Mouse (Mus musculus) embryonic facial prominence, embryonic 14.5 days (tissue): ENCODE measurements around the gene Pcid2. TPM values are rescaled to one million over a fixed set of nuclear protein-coding genes. Genes with fewer than 3 reads are reported as not detected.
A peak's percentile ranks its signal among the peaks of the same experiment; 100 is the strongest.
"Not testable (repeated sequence)": the region's sequence is repeated elsewhere in the genome, so short reads cannot be mapped to it uniquely, and the experiment has no call there.

Experiments used
- ATAC-seq: fragments of 200-750 bp; cut with Nextera tagmentation; 2 replicates; pipeline ENCODE4 v1.8.0; 2017; ENCODE audit warnings: low read depth, moderate number of reproducible peaks, moderate TSS enrichment
- DNase-seq: peaks from one replicate; pipeline ENCODE4 v3.0.0-alpha.2; 2015; ENCODE audit warnings: low spot score
- H3K27ac ChIP-seq: fragments of 300-500 bp; sonication (generic); replicated peaks from 2 replicates; pipeline ENCODE4 v1.5.1; 2014; ENCODE audit warnings: low read depth, mild to moderate bottlenecking, low read length, moderate library complexity
- H3K27me3 ChIP-seq: fragments of 300-500 bp; sonication (generic); replicated peaks from 2 replicates; pipeline ENCODE4 v1.6.1; 2014; ENCODE audit warnings: low read length; ENCODE audit not compliant: control insufficient read depth, insufficient read depth
- H3K36me3 ChIP-seq: fragments of 300-500 bp; sonication (generic); 2 replicates; pipeline ENCODE4 v1.6.1; 2014; ENCODE audit warnings: low read length, mixed read lengths; ENCODE audit not compliant: control insufficient read depth, insufficient read depth
- H3K4me1 ChIP-seq: fragments of 300-500 bp; sonication (generic); 2 replicates; pipeline ENCODE4 v1.6.1; 2014; ENCODE audit warnings: antibody characterized with exemption, low read length; ENCODE audit not compliant: control insufficient read depth, insufficient read depth
- H3K4me2 ChIP-seq: fragments of 300-500 bp; sonication (generic); 2 replicates; pipeline ENCODE4 v1.6.1; 2014; ENCODE audit warnings: low read depth, mild to moderate bottlenecking, low read length, moderate library complexity, mixed read lengths
- H3K4me3 ChIP-seq: fragments of 300-500 bp; sonication (generic); 2 replicates; pipeline ENCODE4 v1.5.1; 2014; ENCODE audit warnings: low read depth, mild to moderate bottlenecking, low read length
- H3K9ac ChIP-seq: fragments of 300-500 bp; sonication (generic); 2 replicates; pipeline ENCODE4 v1.6.1; 2014; ENCODE audit warnings: low read depth, mild to moderate bottlenecking, low read length, moderate library complexity, mixed read lengths
- H3K9me3 ChIP-seq: fragments of 300-500 bp; sonication (generic); 2 replicates; pipeline ENCODE4 v1.6.1; 2016; ENCODE audit warnings: low read length; ENCODE audit not compliant: control insufficient read depth
- WGBS: fragments of 180-500 bp; shearing (Covaris S2); extraction: QIAGEN DNeasy Blood & Tissue Kit; methylation state at CpG from one replicate; pipeline ENCODE4 v1.1.7; 2014; 5-methylcytosine and 5-hydroxymethylcytosine counted together
- polyA plus RNA-seq: library from polyadenylated mRNA; unstranded; fragments of >200 nt; fragmentation: Nextera tagmentation; extraction: Ambion mirVana; gene quantifications from 2 replicates; pipeline ENCODE4 v1.2.1, GENCODE M21; 2014

Pcid2 gene
- 32.6 and 34.7 TPM in 2 replicates for polyA plus RNA-seq

DNA sequence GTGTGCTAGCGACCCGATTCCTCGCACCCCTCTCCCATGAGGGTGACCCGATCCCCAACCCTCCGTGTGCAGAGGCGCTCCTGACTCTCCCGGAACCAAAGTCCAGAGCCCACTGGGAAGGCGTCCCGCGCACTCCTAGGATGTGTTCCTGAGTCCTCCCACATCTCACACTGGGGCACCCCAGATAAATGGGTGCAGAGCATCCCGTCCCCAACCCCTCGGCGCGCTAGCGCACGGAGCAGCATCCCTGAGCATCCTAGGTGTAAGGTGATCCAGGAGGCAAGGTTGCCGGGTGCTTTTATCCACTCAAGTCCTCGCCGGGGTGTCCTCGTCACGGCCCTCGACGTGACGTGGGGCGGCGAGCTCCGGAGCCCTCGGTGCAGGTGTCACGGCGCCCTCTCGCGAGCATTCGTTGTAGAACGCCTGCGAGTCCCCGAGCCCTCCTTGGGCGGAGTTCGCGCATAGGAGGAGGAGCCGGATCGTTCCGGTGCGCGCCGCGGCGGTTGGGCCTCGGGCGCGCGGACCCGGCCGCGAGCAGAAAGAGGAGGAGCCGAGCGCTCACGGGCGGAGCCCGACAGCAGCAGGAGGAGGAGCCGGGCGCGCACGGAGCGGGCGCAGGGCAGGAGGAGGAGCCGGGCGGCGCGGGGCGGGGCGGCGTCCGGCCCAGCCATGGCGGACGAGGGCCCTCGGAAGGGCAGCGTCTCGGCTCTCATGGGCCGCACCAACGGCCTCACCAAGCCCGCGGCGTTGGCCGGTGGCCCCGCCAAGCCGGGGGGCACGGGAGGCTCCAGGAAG is at the start of gene Pcid2, which contains the start of gene Cul4a:
TSS of gene Pcid2 (minus strand) at position 373 of the 795 bp plus-strand sequence.
TSS of gene Cul4a (plus strand) at position 535 of the 795 bp plus-strand sequence.
- WGBS = under 1% methylated on average over 41 of the region's 87 CpGs
- H3K9ac ChIP-seq = peak within 1 kb of the TSS; percentile 97
- peak within 1 kb of the TSS; percentile 85 for H3K4me2 ChIP-seq
- peak; percentile 94 for ATAC-seq
- H3K27ac ChIP-seq = peak within 1 kb of the TSS; percentile 91
- peak within 1 kb of the TSS; percentile 93 for H3K4me3 ChIP-seq
- peaks cover 5% of the 10 kb centered on the region for H3K36me3 ChIP-seq
- no peaks in the 10 kb centered on the region for H3K9me3 ChIP-seq
- DNase-seq = peak; percentile 99
- peaks cover 13% of the 10 kb centered on the region; the same call in 1 of the 2 replicates for H3K4me1 ChIP-seq
- no peaks in the 10 kb centered on the region for H3K27me3 ChIP-seq

DNA sequence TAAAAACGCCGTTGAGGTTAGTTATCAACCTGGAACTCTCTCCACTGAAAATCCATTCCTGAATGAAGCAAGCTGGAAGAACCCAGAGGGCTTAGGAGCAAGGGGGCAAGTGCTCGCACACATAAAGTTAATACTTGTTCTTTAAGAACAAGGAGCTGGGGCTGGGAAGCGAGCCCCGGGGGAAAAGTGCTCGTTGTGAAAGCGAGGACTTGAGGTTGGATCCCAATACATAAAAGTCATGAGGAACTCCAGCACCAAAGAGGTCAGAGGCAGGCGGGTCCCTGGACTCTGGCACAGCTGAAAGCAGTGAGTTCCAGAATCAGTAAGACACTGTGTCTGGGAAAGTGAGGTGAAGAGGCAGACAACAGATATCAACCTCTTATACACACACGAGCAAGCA is 48.8 kb upstream of the Pcid2 start:
- peaks cover 4% of the 10 kb centered on the region for H3K36me3 ChIP-seq
- H3K27ac ChIP-seq = no peak overlapping the region
- ATAC-seq (no peak), DNase-seq (no peak)
- 69% methylated on average over 9 of the region's 9 CpGs for WGBS
- no peak overlapping the region for H3K4me3 ChIP-seq
- H3K9ac ChIP-seq = no peak overlapping the region
- peaks cover 5% of the 10 kb centered on the region for H3K4me1 ChIP-seq
- no peak overlapping the region for H3K4me2 ChIP-seq
- no peaks in the 10 kb centered on the region for H3K9me3 ChIP-seq
- H3K27me3 ChIP-seq = no peaks in the 10 kb centered on the region

DNA sequence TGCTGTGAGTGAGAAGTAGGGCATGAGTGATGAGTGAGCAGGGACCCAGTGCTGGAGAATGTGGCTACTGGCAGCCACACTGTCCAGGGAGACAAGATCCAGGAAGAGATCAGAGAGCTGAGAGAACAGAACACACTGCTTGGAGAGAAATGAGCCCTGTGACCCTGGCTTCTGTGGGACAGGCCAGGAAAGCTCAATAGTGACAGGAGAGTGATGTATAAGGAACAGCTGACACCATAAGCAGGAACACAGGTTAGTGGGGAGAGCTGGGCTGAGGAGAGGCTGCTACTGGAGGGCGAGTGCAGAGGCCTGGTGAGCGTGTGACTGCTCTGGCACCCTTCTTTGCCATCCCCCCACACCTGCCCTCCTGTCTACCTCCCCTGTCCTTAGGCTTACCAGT is 45.7 kb upstream of the Pcid2 start:
- Histone ChIP-seq H3K27me3 (no peaks in the 10 kb centered on the region), H3K4me2 (no peak overlapping the region), H3K4me1 (no peaks in the 10 kb centered on the region), H3K27ac (no peak overlapping the region), H3K9me3 (no peaks in the 10 kb centered on the region), H3K9ac (no peak overlapping the region), H3K4me3 (no peak overlapping the region), H3K36me3 (peaks cover 30% of the 10 kb centered on the region)
- no peak for ATAC-seq
- no peak for DNase-seq
- 70% methylated on average over 2 of the region's 2 CpGs for WGBS

DNA sequence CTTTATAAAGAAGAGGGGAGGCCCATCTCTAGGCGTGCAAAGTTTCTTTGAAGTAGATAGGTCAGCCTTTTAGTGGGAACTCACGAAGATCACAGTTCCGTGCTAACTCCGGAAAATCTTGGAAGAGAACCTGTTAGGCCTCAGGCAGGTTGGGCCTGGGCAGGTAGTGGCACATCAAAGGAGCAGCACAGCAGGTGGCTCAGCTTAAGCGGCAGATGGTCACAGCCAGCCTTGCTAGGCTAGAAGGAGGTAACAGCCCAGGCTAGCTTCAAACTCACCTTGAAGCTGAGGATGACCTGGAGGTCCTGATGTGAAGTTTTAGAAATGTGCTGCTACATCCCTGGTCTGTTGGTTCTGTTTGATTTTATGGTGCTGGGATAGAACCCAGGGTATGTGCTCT is 44.6 kb upstream of the Pcid2 start:
- DNase-seq = no peak
- Histone ChIP-seq H3K27me3 (no peaks in the 10 kb centered on the region), H3K9me3 (no peaks in the 10 kb centered on the region), H3K4me1 (no peaks in the 10 kb centered on the region), H3K9ac (no peak overlapping the region), H3K27ac (no peak overlapping the region), H3K4me2 (no peak overlapping the region), H3K4me3 (no peak overlapping the region), H3K36me3 (peaks cover 41% of the 10 kb centered on the region)
- ATAC-seq = no peak
- WGBS = 49% methylated on average over 5 of the region's 5 CpGs

DNA sequence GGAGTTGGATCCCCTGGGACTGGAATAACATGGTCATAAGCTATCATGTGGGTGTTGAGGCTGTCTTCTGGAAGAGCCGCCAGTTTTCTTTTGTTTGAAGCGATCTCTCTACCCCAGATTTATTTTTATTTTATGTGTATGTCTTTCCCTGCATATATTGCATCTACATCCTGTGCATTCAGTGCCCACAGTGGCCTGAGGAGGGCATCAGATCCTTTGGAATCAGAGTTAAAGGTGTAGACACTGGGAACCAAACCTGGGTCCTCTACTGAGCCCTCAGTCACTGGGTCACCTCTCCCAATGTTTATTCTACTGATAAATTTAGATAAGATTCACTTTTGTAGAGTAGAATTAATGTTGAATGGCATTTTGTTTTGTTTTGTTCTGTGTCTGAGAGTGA is 44.0 kb upstream of the Pcid2 start:
- WGBS = 96% methylated on average over 2 of the region's 2 CpGs
- no peaks in the 10 kb centered on the region for H3K27me3 ChIP-seq
- no peak overlapping the region for H3K9ac ChIP-seq
- H3K36me3 ChIP-seq = peaks cover 47% of the 10 kb centered on the region
- no peak overlapping the region for H3K27ac ChIP-seq
- H3K9me3 ChIP-seq = no peaks in the 10 kb centered on the region
- H3K4me1 ChIP-seq = no peaks in the 10 kb centered on the region
- ATAC-seq = no peak
- no peak overlapping the region for H3K4me2 ChIP-seq
- no peak for DNase-seq
- H3K4me3 ChIP-seq = no peak overlapping the region

DNA sequence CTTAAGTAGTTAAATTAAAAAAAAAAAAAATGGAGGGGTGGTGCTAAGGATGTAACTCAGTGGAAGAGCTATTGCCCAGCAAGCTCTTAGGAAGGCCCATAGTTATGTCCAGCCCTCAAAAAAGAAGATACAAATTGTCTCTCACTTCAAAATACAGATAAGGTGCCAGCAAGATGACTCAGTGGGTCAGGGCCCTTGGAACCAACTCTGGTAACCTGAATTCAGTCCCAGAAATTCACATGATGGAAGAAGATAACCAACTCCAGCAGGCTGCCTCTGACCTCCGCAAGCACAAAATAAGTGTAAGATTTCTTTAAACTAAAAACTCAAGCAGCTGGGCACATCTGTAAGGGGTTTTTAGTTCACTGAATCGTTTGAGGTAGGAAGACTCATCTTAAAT is 43.2 kb upstream of the Pcid2 start:
- 88% methylated on average over 2 of the region's 2 CpGs for WGBS
- Histone ChIP-seq H3K27ac (no peak overlapping the region), H3K9me3 (no peaks in the 10 kb centered on the region), H3K4me3 (no peak overlapping the region), H3K36me3 (peaks cover 55% of the 10 kb centered on the region), H3K9ac (no peak overlapping the region), H3K27me3 (no peaks in the 10 kb centered on the region), H3K4me1 (no peaks in the 10 kb centered on the region), H3K4me2 (no peak overlapping the region)
- ATAC-seq (no peak), DNase-seq (no peak)

DNA sequence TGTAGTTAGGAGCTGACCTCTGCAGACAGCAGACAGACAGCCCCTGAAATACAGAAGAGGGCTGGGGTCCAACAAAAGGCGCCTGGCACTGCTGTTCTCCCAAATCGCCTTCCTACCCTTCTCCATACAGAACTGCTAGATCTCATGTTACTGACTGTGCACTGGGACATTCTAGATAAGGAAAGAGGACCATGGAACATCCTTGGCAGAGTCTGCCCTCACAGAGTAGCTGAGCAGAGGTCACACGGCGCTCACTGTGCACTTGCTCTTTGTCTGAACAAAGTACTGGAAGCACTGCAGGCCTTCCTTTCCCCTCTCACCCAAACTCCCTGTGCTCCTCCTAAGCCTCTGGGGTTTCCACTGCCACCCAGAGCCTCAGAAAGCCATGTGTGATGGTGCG is 36.4 kb upstream of the Pcid2 start:
- no peak overlapping the region for H3K27ac ChIP-seq
- no peaks in the 10 kb centered on the region for H3K4me1 ChIP-seq
- no peak overlapping the region for H3K9ac ChIP-seq
- no peak overlapping the region for H3K4me3 ChIP-seq
- no peak for ATAC-seq
- H3K4me2 ChIP-seq = no peak overlapping the region
- no peaks in the 10 kb centered on the region for H3K27me3 ChIP-seq
- 88% methylated on average over 5 of the region's 5 CpGs for WGBS
- no peaks in the 10 kb centered on the region for H3K9me3 ChIP-seq
- DNase-seq = no peak
- H3K36me3 ChIP-seq = peaks cover 99% of the 10 kb centered on the region

DNA sequence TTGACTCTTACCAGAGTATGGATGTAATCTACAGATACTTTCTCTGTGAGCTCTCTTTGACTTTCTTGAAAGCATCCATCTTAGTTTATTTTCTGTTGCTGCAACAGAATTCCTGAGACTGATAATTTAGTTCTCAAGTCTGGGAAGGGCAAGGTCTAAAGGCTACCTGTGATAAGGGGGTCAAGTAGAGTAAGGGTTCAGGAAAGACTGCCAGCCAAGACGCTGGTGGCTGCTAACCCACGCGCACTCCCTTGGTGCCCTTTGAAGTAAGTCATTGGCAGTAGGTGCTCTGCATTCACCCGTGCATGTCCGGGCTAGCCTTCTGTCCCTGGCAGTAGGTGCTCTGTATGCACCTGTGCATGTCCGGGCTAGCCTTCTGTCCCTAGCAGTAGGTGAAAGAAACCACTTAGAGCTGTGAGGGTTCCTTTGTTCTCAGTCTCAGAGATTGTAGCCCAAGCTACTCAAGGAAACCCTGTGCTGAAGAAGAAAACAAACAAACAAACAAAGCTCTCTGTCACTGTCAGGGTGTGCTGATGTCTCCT is 34.5 kb upstream of the Pcid2 start:
- Histone ChIP-seq H3K4me3 (no peak overlapping the region), H3K9me3 (no peaks in the 10 kb centered on the region), H3K9ac (no peak overlapping the region), H3K36me3 (peaks cover 100% of the 10 kb centered on the region), H3K4me1 (no peaks in the 10 kb centered on the region), H3K27me3 (no peaks in the 10 kb centered on the region), H3K27ac (no peak overlapping the region), H3K4me2 (no peak overlapping the region)
- DNase-seq = no peak
- no peak for ATAC-seq
- 96% methylated on average over 6 of the region's 6 CpGs for WGBS

DNA sequence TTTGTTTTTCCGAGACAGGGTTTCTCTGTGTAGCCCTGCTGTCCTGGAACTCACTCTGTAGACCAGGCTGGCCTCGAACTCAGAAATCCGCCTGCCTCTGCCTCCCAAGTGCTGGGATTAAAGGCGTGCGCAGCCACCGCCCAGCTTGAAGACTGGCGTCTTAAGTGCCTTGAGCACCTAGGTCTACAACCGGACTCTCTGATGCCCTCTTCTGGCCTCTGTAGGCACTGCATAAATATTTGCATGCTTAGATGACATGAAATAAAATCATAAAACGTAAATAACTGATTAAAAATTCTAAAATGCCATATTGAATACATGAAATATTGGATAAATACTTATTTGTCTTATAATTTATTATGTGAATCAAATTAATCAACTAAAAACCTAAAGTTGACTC is 27.0 kb upstream of the Pcid2 start:
- not testable (repeated sequence) for H3K27me3 ChIP-seq, H3K4me1 ChIP-seq, H3K27ac ChIP-seq, H3K9ac ChIP-seq, ATAC-seq, H3K4me3 ChIP-seq, H3K9me3 ChIP-seq, H3K4me2 ChIP-seq
- peaks cover 100% of the 10 kb centered on the region for H3K36me3 ChIP-seq
- peak; percentile 39 for DNase-seq
- 65% methylated on average over 9 of the region's 9 CpGs for WGBS
